Mouse (Mus musculus) liver, embryonic 14.5 days (tissue): Measurements from ENCODE around the gene Scn1b.

ENCODE experiments used
- CTCF ChIP-seq: IDR thresholded peaks from 2 replicates; pipeline ENCODE4 v1.5.1; 2016; ENCODE audit warnings: antibody characterized with exemption, low read depth, control low read depth
- EP300 ChIP-seq: IDR thresholded peaks from 2 replicates; pipeline ENCODE4 v1.6.1; 2016; ENCODE audit warnings: antibody characterized with exemption, low read depth

DNA sequence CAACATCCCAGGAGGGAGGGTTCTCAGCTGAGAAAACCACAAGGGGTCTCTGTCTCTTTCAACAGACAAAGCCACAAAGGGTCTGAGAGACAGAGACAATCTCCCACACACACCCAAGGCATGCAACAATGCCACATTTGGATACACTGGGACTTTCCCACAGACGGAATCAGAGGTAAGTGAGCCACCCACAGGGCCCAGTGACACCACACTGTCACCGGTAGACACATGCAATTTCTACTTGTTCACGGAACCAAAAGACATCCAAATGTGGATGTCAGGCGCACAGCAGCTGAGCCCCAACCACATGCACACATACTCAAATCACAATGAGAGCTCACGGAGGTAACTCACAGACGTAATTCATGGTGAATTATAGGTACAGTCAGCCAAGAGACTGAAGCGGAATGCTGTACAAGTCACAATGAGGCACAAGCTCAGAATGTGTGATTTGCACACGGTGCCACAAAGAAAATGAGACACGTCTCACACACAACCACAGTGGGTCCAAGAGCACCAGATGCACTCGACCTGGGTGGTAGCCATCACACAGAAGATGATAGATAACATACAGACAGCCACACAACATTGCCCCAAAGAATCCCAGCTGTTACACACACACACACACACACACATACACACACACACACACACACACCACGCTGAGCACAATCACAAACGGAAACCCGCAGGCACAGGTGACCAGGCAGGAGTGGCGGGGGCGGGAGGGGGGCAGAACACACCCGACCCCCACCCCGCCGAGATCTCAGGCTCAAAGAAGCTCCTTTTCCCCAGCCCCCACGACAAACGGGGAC, 23.2 kb upstream of the Scn1b start:
- TF ChIP-seq CTCF (no peak), EP300 (no peak)
